Mouse (Mus musculus): ENCODE results near the gene Plekho1.
"Not testable (repeated sequence)": the region's sequence is repeated elsewhere in the genome, so short reads cannot be mapped to it uniquely, and the experiment has no call there.

Gene Plekho1

DNA sequence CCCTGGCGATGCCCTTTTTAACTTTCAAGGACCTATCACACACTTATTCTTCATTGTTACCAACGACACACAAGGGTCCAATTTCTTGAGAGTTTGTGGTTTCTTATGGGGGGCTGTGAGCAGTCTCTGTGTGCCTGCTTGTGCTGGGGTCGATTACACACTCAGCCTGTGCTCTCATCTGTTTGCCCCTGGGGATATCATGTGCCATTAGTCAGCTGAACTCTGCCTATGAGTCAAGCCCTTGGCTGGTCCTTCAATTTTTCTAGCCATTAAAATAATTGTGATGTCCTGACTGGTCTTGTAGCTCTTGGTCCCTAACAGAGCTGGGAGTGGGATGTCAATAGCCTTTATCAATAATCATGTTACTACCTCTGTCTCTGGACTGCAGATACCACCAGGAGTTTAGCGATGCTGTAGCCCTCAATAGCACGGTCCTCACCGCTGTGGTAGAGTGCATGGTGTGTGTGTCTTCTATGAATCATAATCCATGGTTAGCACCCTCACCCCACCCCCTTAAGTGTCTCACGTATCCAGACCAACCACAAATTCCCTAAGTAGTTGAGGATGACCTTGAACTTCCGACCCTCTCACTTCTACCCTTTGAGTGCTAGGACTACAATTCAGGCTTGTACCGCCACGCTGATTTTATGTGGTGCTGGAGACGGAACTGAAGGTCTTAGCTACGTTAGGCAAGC, 15.4 kb downstream of the Plekho1 start:
- DNase-seq (ENCODE audit: low read depth, low spot score), result no peak

GRCm38 (mm10) chr3:95978265-95978664, 17.5 kb downstream of the Plekho1 start:
- no peak for DNase-seq (ENCODE audit: low read depth, low spot score)

DNA sequence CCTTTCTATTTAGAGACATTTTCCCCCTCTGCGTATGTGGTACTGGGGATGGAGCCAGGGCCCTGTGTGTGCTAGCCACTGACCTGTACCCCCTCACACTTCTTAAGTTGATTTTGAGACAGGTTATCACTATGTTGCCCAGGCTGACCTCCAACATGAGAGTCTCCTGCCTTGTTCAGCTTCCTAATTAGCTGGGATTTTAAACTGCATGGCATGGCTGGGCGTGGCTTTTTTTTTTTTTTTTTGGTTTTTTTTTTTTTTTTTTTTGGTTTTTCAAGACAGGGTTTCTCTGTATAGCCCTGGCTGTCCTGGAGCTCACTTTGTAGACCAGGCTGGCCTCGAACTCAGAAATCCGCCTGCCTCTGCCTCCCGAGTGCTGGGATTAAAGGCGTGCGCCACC, 18.2 kb downstream of the Plekho1 start:
- DNase-seq (ENCODE audit: low read depth, low spot score), result not testable (repeated sequence)

DNA sequence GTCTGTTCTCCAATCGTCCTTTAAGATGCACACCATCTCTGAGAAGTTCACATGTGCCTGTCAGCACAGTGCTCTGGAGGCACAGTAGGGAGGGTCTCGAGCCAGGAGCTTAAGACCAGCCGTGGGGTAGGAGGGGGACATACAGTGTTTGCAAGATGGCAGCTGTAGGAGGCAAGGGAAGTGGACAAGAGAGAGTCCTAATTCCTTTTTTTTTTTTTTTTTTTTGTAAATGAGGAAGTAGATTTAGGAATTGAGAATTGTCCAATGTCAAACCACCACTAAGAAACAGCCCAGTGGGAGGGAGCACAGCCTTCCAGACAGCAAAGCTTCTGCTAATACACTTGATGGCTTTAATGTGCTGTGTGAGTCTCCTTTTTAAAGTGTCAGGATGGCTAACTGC, 18.7 kb downstream of the Plekho1 start:
- DNase-seq (ENCODE audit: low read depth, low spot score), result no peak

- DNase-seq (ENCODE audit: low read depth, low spot score), result peak; percentile 86
These were observed 22.7 kb downstream of the Plekho1 start for GRCm38 (mm10) chr3:95972873-95973634.

- no peak for DNase-seq (ENCODE audit: low read depth, low spot score)
These were observed 23.4 kb downstream of the Plekho1 start for GRCm38 (mm10) chr3:95972251-95972872.

GRCm38 (mm10) chr3:95970661-95971060, 25.1 kb downstream of the Plekho1 start:
- not testable (repeated sequence) for DNase-seq (ENCODE audit: low read depth, low spot score)

DNA sequence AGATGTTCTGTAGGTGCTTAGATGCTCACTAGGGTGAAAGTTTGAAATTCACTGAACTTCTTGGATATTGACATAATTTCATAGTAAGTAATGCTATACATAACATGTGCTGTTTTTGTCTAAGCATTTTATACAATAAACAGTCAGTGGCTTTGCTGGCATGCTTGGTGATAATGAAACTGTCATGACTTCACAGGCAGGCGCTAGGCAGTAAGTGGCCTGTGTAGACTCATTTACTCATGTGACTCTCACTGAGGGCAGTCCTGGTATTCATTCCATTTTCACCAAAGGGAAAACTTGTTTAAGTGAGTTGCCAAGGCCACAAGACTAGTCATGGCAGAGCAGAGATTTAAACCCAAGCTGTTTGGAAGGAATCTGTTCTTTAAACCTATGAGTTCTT, 26.5 kb downstream of the Plekho1 start:
- no peak for DNase-seq (ENCODE audit: low read depth, low spot score)

DNA sequence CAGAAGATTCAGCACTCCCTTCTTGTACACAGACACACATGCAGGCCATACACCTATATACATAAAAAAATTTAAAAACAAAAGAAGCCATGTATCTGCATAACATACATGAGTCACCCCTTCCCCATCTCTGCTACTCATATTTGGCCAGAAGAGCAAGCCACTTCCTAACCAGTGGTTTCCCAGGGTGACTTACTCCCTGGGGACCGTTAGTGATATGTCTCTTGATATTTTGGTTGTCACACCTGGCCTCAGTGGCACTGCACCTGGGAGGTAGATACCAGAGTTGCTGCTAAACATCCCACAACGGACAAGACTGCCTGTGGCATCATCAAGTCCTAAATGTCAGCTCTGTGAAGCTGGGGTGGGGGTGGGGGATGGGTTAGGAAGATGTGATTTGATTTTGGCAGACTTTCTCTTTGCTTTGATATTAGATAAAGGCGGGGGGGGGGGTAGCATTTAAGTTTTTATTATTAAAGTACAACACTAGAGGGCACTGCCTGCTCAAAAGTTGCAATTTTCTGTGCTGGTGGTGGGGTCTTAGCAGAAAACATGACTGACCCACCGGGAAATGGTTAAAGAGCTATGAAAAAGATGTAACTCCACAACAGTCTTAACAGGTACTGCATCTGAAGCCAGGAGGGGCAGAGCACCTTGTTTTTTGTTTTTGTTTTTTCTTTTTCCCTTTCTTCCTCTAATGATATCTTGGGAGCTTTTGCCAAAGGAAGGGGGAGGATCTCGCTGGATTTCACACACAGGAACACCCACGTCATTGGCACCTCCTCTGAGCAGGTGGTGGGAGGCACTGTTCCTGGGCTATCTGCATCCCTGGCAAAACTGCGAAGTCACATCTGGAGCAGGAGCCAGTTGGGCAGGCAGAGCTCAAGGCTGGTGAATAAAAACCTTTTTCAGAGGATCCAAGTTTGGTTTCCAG, 30.0 kb downstream of the Plekho1 start:
- peak; percentile 49 for DNase-seq (ENCODE audit: low read depth, low spot score)

- DNase-seq (ENCODE audit: low read depth, low spot score), result no peak
These were observed 32.1 kb downstream of the Plekho1 start for GRCm38 (mm10) chr3:95963681-95964080.

GRCm38 (mm10) chr3:95963230-95963629, 32.6 kb downstream of the Plekho1 start:
- no peak for DNase-seq (ENCODE audit: low read depth, low spot score)

DNA sequence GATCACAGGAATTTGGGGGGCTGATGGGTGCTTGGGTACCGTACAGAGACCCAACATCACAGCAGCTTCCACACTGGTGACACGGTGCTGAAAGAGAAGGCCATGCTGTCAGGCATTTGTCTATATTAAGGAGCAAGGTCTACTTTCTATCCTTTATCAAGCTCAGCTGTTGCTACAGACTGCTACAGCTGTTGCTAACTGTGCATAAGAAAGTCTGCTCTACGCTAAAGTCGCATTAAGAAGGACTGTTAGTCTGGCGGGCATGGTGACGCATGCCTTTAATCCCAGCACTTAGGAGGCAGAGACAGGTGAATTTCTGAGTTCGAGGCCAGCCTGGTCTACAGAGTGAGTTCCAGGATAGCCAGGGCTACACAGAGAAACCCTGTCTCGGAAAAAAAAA, 33.6 kb downstream of the Plekho1 start:
- DNase-seq (ENCODE audit: low read depth, low spot score), result not testable (repeated sequence)

DNA sequence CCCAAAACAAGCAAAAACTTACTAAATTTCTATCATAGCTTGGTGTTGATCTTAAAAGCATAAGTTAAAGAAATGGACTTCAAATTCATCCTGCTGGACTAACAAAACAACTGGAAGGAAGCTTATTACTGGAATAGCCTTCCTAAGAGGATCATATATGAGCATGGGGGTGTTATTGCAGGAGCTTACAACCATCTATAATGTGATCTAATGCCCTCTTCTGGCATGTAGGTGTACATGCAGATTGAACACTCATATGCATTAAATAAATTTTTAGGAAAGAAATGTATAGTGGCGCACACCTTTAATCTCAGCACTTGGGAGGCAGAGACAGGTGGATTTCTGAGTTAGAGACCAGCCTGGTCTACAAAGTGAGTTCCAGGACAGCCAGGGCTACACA, 36.0 kb downstream of the Plekho1 start:
- DNase-seq (ENCODE audit: low read depth, low spot score), result no peak

DNA sequence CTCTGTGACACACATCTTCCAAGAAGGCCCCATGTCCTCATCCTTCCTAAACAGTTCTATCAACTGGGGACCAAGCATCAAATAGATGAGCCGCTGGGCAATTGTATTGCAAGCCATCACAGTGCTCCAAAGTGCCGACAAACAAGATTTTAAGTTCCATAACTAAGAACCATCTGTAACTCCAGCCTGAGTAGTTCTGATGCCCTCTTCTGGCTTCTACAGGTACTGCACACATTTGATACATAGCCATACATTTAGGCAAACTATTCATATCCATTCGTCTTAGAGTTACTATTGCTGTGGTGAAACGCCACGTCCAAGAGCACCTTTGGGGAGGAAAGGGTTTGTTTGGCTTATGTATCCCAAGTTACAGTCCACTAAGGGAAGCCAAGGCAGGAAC, 36.7 kb downstream of the Plekho1 start:
- peak; percentile 43 for DNase-seq (ENCODE audit: low read depth, low spot score)

GRCm38 (mm10) chr3:95957359-95958148, 38.2 kb downstream of the Plekho1 start:
- DNase-seq (ENCODE audit: low read depth, low spot score), result no peak

DNA sequence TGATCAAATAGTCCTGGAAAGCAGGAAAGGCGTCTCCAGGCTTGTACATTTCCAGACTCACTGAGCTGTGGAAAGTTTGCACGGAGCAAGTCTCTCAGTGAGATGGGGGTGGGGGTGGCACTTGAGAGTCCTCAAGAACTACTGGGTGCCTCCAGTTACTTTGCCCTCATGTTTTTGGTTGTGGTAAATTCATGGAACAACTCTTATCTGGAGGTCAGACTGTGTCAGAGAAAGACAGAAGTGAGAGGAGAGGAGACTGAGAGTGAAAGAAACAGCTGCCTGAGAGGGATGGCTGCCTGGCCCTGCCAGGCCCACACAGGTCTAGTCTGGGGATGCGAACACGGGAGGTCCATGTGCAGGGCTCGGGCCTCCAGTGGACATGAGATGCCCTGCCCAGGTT, 40.5 kb downstream of the Plekho1 start:
- no peak for DNase-seq (ENCODE audit: low read depth, low spot score)

- not testable (repeated sequence) for DNase-seq (ENCODE audit: low read depth, low spot score)
These were observed 41.1 kb downstream of the Plekho1 start for GRCm38 (mm10) chr3:95954648-95955173.

- no peak for DNase-seq (ENCODE audit: low read depth, low spot score)
These were observed 42.3 kb downstream of the Plekho1 start for GRCm38 (mm10) chr3:95953522-95953921.

DNA sequence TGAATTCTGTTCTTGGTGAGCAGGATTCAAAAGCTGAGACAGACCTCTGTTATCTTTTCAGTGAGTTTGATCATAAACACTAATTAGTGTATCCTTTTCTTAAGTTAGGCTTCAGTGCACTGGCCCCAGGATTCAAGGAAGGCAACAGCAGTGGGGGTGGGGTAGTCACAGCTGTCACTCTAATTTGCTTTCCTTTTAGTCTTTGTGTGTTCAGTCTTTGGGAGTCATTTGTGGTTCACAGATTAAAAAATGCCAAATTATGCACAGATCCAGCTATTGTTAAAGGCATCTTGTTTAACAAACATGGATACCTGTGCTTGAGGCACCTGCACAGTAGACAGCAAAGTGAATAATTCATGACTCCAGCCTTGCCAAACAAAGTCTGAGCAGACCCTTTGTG, 42.8 kb downstream of the Plekho1 start:
- DNase-seq (ENCODE audit: low read depth, low spot score), result no peak

DNA sequence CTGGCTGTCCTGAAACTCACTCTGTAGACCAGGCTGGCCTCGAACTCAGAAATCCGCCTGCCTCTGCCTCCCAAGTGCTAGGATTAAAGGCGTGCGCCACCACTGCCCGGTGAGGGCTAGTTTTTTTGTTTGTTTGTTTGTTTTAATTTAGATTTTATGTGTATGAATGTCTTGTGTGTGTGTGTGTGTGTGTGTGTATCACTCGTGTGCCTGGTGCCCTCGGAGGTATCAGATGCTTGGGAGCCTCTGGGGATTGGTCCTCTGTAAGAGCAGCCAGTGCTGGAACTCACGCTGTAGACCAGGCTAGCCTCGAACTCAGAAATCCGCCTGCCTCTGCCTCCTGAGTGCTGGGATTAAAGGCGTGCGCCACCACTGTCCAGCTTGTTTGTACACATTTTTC, 44.2 kb downstream of the Plekho1 start:
- not testable (repeated sequence) for DNase-seq (ENCODE audit: low read depth, low spot score)

Measured in mesoderm, embryonic 11.5 days (tissue).